Mouse (Mus musculus) CH12.LX (cell line): ENCODE measurements at regions not wholly inside any gene's neighbourhood (a gene's known extent, or its start where the extent isn't known, plus 50 kb on each side); places are given as distances from the start of the nearest gene placed in this dataset.

Experiments
- DNase-seq: peaks from one replicate; pipeline ENCODE4 v3.0.0-alpha.2; 2013; ENCODE audit errors: extremely low read depth
- H3K27ac ChIP-seq: 2 replicates; pipeline ENCODE4 v1.5.1; 2012; ENCODE audit warnings: low read depth, mild to moderate bottlenecking, control low read depth, moderate library complexity; ENCODE audit not compliant: insufficient read depth
- H3K27me3 ChIP-seq: replicated peaks from 2 replicates; pipeline ENCODE3; 2012; ENCODE audit warnings: inconsistent platforms
- H3K36me3 ChIP-seq, 2 experiments: replicated peaks in 1 of 2; 2 replicates each; pipeline versions ENCODE3 to v1.6.1; 2012; ENCODE audit warnings: inconsistent platforms in 1 of 2, low read length in 1 of 2, mild to moderate bottlenecking in 1 of 2, mixed read lengths in 1 of 2, moderate library complexity in 1 of 2; ENCODE audit not compliant: control insufficient read depth in 1 of 2, insufficient read depth in 1 of 2
- H3K4me1 ChIP-seq, 2 experiments: 2 replicates each; pipeline ENCODE4 v1.6.1; 2012; ENCODE audit warnings: inconsistent platforms in 1 of 2, moderate library complexity in 1 of 2; ENCODE audit not compliant: insufficient read depth in 2 of 2, control insufficient read depth in 1 of 2
- H3K4me2 ChIP-seq: 2 replicates; pipeline ENCODE4 v1.6.1; 2012; ENCODE audit warnings: low read depth, mild to moderate bottlenecking, control low read depth; ENCODE audit not compliant: poor library complexity, insufficient read depth, severe bottlenecking
- H3K4me3 ChIP-seq, 3 experiments: fragments of 150-350 bp in 1 of 3; sonication (generic) in 1 of 3; replicated peaks in 1 of 3; 2 replicates each; pipeline versions ENCODE3 to v1.5.1; 2011 to 2012; ENCODE audit warnings: low read depth in 2 of 3, low read length in 2 of 3, mild to moderate bottlenecking in 2 of 3, moderate library complexity in 2 of 3, control low read depth in 1 of 3, improper control_type of control experiment in 1 of 3, inconsistent platforms in 1 of 3, mixed read lengths in 1 of 3; ENCODE audit not compliant: poor library complexity in 1 of 3
- H3K79me2 ChIP-seq: replicated peaks from 2 replicates; pipeline ENCODE4 v1.6.1; 2012; ENCODE audit warnings: mild to moderate bottlenecking, moderate library complexity; ENCODE audit not compliant: control insufficient read depth, poor library complexity, insufficient read depth, severe bottlenecking; ENCODE audit errors: extremely low read depth
- H3K9ac ChIP-seq: 2 replicates; pipeline ENCODE4 v1.6.1; 2012; ENCODE audit warnings: low read depth, mild to moderate bottlenecking, control low read depth, moderate library complexity; ENCODE audit not compliant: insufficient read depth
- H3K9me3 ChIP-seq: replicated peaks from 2 replicates; pipeline ENCODE3; 2012; ENCODE audit warnings: low read length, inconsistent platforms, mixed read lengths
- CHD1 ChIP-seq: IDR thresholded peaks from 2 replicates; pipeline ENCODE4 v1.6.1; 2012; ENCODE audit warnings: low read depth, low read length, improper control_type of control experiment, inconsistent platforms
- E2F4 ChIP-seq: IDR thresholded peaks from 2 replicates; pipeline ENCODE4 v1.6.1; 2011; ENCODE audit warnings: low read depth, low read length, improper control_type of control experiment; ENCODE audit not compliant: insufficient replicate concordance
- ELF1 ChIP-seq: IDR thresholded peaks from 2 replicates; pipeline ENCODE4 v1.6.1; 2014; ENCODE audit warnings: low read depth, mild to moderate bottlenecking, inconsistent platforms, low read length, improper control_type of control experiment
- EP300 ChIP-seq: IDR thresholded peaks from 2 replicates; pipeline ENCODE4 v1.6.1; 2011; ENCODE audit warnings: low read length, improper control_type of control experiment
- ETS1 ChIP-seq: conservative IDR thresholded peaks from 2 replicates; pipeline ENCODE4 v1.6.1; 2012; ENCODE audit warnings: low read depth, mild to moderate bottlenecking, inconsistent platforms, low read length, improper control_type of control experiment, moderate library complexity
- GABPA ChIP-seq: IDR thresholded peaks from 2 replicates; pipeline ENCODE4 v1.6.1; 2012; ENCODE audit warnings: low read depth, low read length, improper control_type of control experiment, inconsistent platforms; ENCODE audit not compliant: insufficient replicate concordance
- JUND ChIP-seq: conservative IDR thresholded peaks from 2 replicates; pipeline ENCODE4 v1.6.1; 2011; ENCODE audit warnings: low read depth, low read length, improper control_type of control experiment
- KAT2A ChIP-seq: IDR thresholded peaks from 2 replicates; pipeline ENCODE4 v1.6.1; 2012; ENCODE audit warnings: low read length, improper control_type of control experiment, inconsistent platforms; ENCODE audit not compliant: insufficient replicate concordance
- MXI1 ChIP-seq: IDR thresholded peaks from 2 replicates; pipeline ENCODE4 v1.6.1; 2011; ENCODE audit warnings: mild to moderate bottlenecking, low read depth, low read length, improper control_type of control experiment
- NELFE ChIP-seq: IDR thresholded peaks from 2 replicates; pipeline ENCODE4 v1.6.1; 2011; ENCODE audit warnings: low read depth, low read length, improper control_type of control experiment
- NRF1 ChIP-seq: IDR thresholded peaks from 2 replicates; pipeline ENCODE4 v1.6.1; 2014; ENCODE audit warnings: low read depth, mild to moderate bottlenecking, inconsistent platforms, low read length, improper control_type of control experiment, moderate library complexity
- POLR2AphosphoS2 ChIP-seq: IDR thresholded peaks from 2 replicates; pipeline ENCODE4 v1.6.1; 2011; ENCODE audit warnings: low read depth, low read length, improper control_type of control experiment
- RAD21 ChIP-seq: IDR thresholded peaks from 2 replicates; pipeline ENCODE4 v1.6.1; 2011; ENCODE audit warnings: low read depth, mild to moderate bottlenecking, low read length, improper control_type of control experiment, moderate library complexity
- RCOR1 ChIP-seq: conservative IDR thresholded peaks from 2 replicates; pipeline ENCODE4 v1.6.1; 2012; ENCODE audit warnings: low read depth, mild to moderate bottlenecking, inconsistent platforms, low read length, improper control_type of control experiment
- SMC3 ChIP-seq: IDR thresholded peaks from 2 replicates; pipeline ENCODE4 v1.6.1; 2011; ENCODE audit warnings: low read depth, low read length, improper control_type of control experiment
- TBP ChIP-seq: conservative IDR thresholded peaks from 2 replicates; pipeline ENCODE4 v1.6.1; 2011; ENCODE audit warnings: low read depth, low read length, improper control_type of control experiment
- TCF12 ChIP-seq: IDR thresholded peaks from 2 replicates; pipeline ENCODE4 v1.6.1; 2014; ENCODE audit warnings: low read depth, mild to moderate bottlenecking, inconsistent platforms, low read length, improper control_type of control experiment
- UBTF ChIP-seq: IDR thresholded peaks from 2 replicates; pipeline ENCODE4 v1.6.1; 2012; ENCODE audit warnings: low read depth, mild to moderate bottlenecking, inconsistent platforms, low read length, improper control_type of control experiment, moderate library complexity
- USF2 ChIP-seq: conservative IDR thresholded peaks from 2 replicates; pipeline ENCODE4 v1.6.1; 2011; ENCODE audit warnings: low read depth, low read length, improper control_type of control experiment
- ZC3H11A ChIP-seq: IDR thresholded peaks from 2 replicates; pipeline ENCODE4 v1.6.1; 2012; ENCODE audit warnings: low read depth, mild to moderate bottlenecking, inconsistent platforms, low read length, improper control_type of control experiment
- ZKSCAN1 ChIP-seq: IDR thresholded peaks from 2 replicates; pipeline ENCODE4 v1.6.1; 2012; ENCODE audit warnings: low read depth, inconsistent platforms, low read length, improper control_type of control experiment, borderline replicate concordance
- ZMIZ1 ChIP-seq: IDR thresholded peaks from 2 replicates; pipeline ENCODE4 v1.6.1; 2012; ENCODE audit warnings: low read depth, mild to moderate bottlenecking, inconsistent platforms, low read length, improper control_type of control experiment
- dilution Hi-C: fragments of 300-500 bp; cut with MboI; formaldehyde crosslinking; loops from 2 replicates; pipeline ENCODE4 v1.14.3; 2020; ENCODE audit warnings: low sequenced_read_pairs; ENCODE audit not compliant: extremely low pct_unique_long_range_greater_than_20kb, extremely low pct_ligation_motif_present
- in situ Hi-C: fragments of 300-500 bp; cut with MboI; formaldehyde crosslinking; loops from 3 replicates; pipeline ENCODE4 v1.14.3; 2019; ENCODE audit warnings: low sequenced_read_pairs, low pct_ligation_motif_present, low pct_unique_long_range_greater_than_20kb, mixed read lengths

GRCm38 (mm10) chr7:136033536-136033935 is 317.4 kb upstream of the Mki67 start:
- Histone ChIP-seq H3K27ac (no peak overlapping the region), H3K27me3 (peaks cover 74% of the 10 kb centered on the region), H3K79me2 (no peaks in the 10 kb centered on the region), H3K4me2 (no peak overlapping the region), H3K36me3 (no peaks in the 10 kb centered on the region), H3K4me3 (no peak overlapping the region), H3K9me3 (no peaks in the 10 kb centered on the region), H3K9ac (no peak overlapping the region), H3K4me1 (no peaks in the 10 kb centered on the region; a peak in 1 of 4 replicates)
- in situ Hi-C loops (no loop called here), dilution Hi-C loops (no loop called here)
- TF ChIP-seq UBTF (no peak), ZKSCAN1 (no peak), MXI1 (no peak), TBP (no peak), POLR2AphosphoS2 (no peak), JUND (no peak), NRF1 (no peak), ZMIZ1 (no peak), RCOR1 (no peak), GABPA (no peak), RAD21 (no peak), CHD1 (no peak), SMC3 (no peak), ELF1 (no peak), USF2 (no peak), EP300 (no peak), ZC3H11A (no peak)
- no peak for DNase-seq

DNA sequence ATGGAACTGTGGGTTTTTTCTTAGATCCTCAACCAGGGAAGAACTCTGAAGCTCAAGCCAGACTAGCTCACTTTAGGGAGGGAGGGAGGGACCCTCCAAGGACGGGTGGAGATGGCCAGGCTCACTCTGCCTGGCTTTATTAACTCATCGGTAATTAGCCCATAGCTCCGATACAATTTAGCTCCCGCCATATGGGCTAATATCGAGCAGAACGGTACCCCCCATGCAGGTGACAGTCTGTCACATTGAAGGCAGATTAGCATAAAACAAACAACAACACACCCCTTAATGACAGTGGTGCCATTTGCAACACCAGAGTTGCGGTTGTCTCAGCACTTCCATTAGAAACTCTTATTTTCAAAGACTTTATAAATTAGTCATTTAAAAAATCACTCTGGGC is 319.6 kb upstream of the Mki67 start:
- H3K9ac ChIP-seq = no peak overlapping the region
- dilution Hi-C loops = no loop called here
- H3K27me3 ChIP-seq = peaks cover 72% of the 10 kb centered on the region
- no peak for DNase-seq
- TF ChIP-seq NELFE = no peak
- TF ChIP-seq TCF12 = no peak
- TF ChIP-seq ETS1 = no peak
- TF ChIP-seq KAT2A = no peak
- TF ChIP-seq USF2 = no peak
- TF ChIP-seq E2F4 = no peak
- no peak for TF ChIP-seq POLR2AphosphoS2
- no peak overlapping the region for H3K4me3 ChIP-seq
- no peaks in the 10 kb centered on the region for H3K36me3 ChIP-seq
- H3K4me2 ChIP-seq = no peak overlapping the region
- no peaks in the 10 kb centered on the region for H3K9me3 ChIP-seq
- H3K27ac ChIP-seq = no peak overlapping the region
- in situ Hi-C loops = no loop called here
- no peaks in the 10 kb centered on the region for H3K79me2 ChIP-seq
- H3K4me1 ChIP-seq = no peaks in the 10 kb centered on the region
